Mouse (Mus musculus) urinary bladder, postnatal 14 days (tissue): ENCODE data around the gene Gsap.
"Not testable (repeated sequence)": the region's sequence is repeated elsewhere in the genome, so short reads cannot be mapped to it uniquely, and the experiment has no call there.

Experiments used
- DNase-seq: peaks from one replicate; pipeline ENCODE4 v3.0.0; 2021; ENCODE audit warnings: low spot score

Gene Gsap

GRCm38 (mm10) chr5:21328560-21328959, 142.5 kb downstream of the Gsap start:
- DNase-seq, result no peak

DNA sequence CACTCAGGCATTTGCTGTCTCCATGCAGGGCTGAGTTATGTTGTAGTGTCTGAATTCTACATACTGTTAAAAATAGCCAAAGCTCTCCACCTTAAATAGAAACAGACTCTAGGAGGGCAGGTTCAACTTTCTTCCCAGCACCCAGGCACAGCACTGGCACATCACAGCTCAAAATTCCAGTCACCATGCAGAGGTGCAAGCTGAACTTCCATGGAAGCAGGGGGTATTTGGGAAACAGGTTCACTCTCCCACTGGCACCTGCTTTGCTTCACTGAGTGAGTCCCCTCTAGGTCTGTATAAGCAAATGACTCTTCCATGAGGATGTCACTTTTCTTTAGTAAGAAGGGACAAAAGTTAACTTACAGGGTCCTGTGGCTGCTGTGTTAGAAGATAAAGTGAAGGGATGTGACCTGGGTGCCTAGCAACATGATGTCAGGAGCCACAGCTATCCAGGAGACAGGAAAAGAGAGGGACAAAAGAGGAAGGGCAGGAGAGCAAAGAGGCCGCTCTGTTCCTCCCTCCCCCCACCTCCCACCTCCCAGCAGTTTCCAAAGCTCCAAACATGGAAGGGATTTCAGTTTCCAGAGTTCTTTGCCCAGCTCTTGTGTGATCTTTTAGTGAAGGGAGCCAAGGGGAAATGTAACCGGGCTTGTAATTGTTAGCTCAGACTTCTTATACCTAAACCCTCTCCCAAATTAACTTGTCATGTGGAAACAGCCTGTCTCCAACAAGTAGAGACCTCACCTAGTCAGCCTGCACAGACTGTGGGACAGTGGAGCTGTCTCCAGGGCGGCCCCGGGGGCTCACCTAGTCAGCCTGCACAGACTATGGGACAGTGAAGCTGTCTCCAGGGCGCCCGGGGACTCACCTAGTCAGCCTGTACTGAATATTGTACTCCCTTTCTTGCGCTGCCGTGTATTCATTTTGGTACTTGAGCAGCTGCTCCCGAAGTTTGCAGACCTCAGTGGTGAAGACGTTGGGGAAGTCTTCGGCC, 143.9 kb downstream of the Gsap start:
- DNase-seq, result no peak

- peak; percentile 20 for DNase-seq
These were observed 145.6 kb downstream of the Gsap start for GRCm38 (mm10) chr5:21331656-21332055.

GRCm38 (mm10) chr5:21332119-21332518, 146.1 kb downstream of the Gsap start:
- DNase-seq, result no peak

- DNase-seq, result not testable (repeated sequence)
These were observed 156.2 kb downstream of the Gsap start for GRCm38 (mm10) chr5:21342265-21342664.

GRCm38 (mm10) chr5:21348366-21348765, 162.3 kb downstream of the Gsap start:
- DNase-seq, result peak; percentile 32

DNA sequence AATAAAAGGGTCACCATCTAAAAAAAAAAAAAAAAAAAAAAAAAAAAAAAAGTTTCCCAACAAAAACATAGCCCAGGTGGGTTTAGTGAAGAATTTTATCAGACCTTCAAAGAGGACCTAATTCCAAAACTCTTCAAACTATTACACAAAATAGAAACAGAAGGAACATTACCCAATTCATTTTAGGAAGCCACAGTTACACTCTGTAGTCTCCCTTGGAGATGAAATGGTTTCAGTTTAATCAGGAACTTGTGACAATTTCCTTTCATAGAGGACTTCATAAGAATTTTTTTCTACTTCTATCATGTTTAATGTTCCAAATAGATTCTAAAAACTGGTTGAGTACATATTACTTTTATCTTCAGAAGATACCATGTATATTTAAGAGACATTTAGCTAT, 165.6 kb downstream of the Gsap start:
- no peak for DNase-seq

- no peak for DNase-seq
These were observed 172.6 kb downstream of the Gsap start for GRCm38 (mm10) chr5:21358648-21359047.

DNA sequence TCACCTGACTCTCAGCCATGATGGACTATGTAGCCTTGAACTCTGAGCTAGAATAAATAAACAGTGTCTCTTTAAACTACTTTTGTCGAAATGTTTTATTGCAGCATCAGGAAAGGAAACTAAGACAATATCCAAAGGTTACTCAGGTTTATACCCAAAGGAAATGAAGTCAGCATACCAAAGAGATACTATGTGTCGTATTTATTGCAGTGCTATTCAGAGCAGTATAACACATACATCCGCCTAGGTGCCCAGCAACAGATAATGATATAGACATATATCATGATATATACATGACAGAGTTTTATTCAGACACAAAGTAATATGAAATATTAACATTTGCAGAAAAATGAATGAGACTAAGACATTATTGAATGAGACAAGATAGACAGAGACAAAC, 177.3 kb downstream of the Gsap start:
- DNase-seq, result no peak
